Mouse (Mus musculus): ENCODE results near the gene Unc45a.
"Not testable (repeated sequence)": the region's sequence is repeated elsewhere in the genome, so short reads cannot be mapped to it uniquely, and the experiment has no call there.

The Unc45a gene

GRCm38 (mm10) chr7:80325292-80325868, 15.4 kb downstream of the Unc45a start:
- no peak for DNase-seq (ENCODE audit: low spot score in 2 of 2)

GRCm38 (mm10) chr7:80324816-80325119, 16.0 kb downstream of the Unc45a start:
- DNase-seq (ENCODE audit: low spot score in 2 of 2), result not testable (repeated sequence)

- peak; percentile 93 to 95 for DNase-seq (ENCODE audit: low spot score in 2 of 2)
These were observed 16.6 kb downstream of the Unc45a start, which contains the start of gene Rccd1 for GRCm38 (mm10) chr7:80324043-80324815. Gene Rccd1, minus strand, starts transcription at chr7:80324454.

- no peak for DNase-seq (ENCODE audit: low spot score in 2 of 2)
These were observed 17.5 kb downstream of the Unc45a start for GRCm38 (mm10) chr7:80323336-80323735.

GRCm38 (mm10) chr7:80319846-80320496, 20.8 kb downstream of the Unc45a start:
- no peak for DNase-seq (ENCODE audit: low spot score in 2 of 2)

GRCm38 (mm10) chr7:80318670-80319069, 22.1 kb downstream of the Unc45a start:
- no peak for DNase-seq (ENCODE audit: low spot score in 2 of 2)

GRCm38 (mm10) chr7:80317439-80318115, 23.2 kb downstream of the Unc45a start:
- no peak for DNase-seq (ENCODE audit: low spot score in 2 of 2)

- DNase-seq (ENCODE audit: low spot score in 2 of 2), result no peak
These were observed 25.1 kb downstream of the Unc45a start for GRCm38 (mm10) chr7:80315733-80316132.

- DNase-seq (ENCODE audit: low spot score in 2 of 2), result no peak
These were observed 30.0 kb downstream of the Unc45a start for GRCm38 (mm10) chr7:80310771-80311170.

GRCm38 (mm10) chr7:80307766-80308165, 33.0 kb downstream of the Unc45a start:
- DNase-seq (ENCODE audit: low spot score in 2 of 2), result no peak

- no peak for DNase-seq (ENCODE audit: low spot score in 2 of 2)
These were observed 39.3 kb downstream of the Unc45a start for GRCm38 (mm10) chr7:80301522-80301921.

GRCm38 (mm10) chr7:80299568-80299967, 41.2 kb downstream of the Unc45a start:
- no peak for DNase-seq (ENCODE audit: low spot score in 2 of 2)

GRCm38 (mm10) chr7:80298754-80299153, 42.1 kb downstream of the Unc45a start:
- DNase-seq (ENCODE audit: low spot score in 2 of 2), result no peak

- DNase-seq (ENCODE audit: low spot score in 2 of 2), result no peak
These were observed 43.8 kb downstream of the Unc45a start for GRCm38 (mm10) chr7:80297041-80297440.

- DNase-seq (ENCODE audit: low spot score in 2 of 2), result no peak
These were observed 44.3 kb downstream of the Unc45a start for GRCm38 (mm10) chr7:80296462-80296861.

GRCm38 (mm10) chr7:80294764-80295648, 45.8 kb downstream of the Unc45a start:
- DNase-seq (ENCODE audit: low spot score in 2 of 2), result no peak

- DNase-seq (ENCODE audit: low spot score in 2 of 2), result peak; percentile 97 to 98
These were observed 46.6 kb downstream of the Unc45a start, which contains the start of gene Prc1 for GRCm38 (mm10) chr7:80294062-80294763. Gene Prc1, plus strand, starts transcription at chr7:80294450.

GRCm38 (mm10) chr7:80287736-80288135, 53.1 kb downstream of the Unc45a start:
- DNase-seq (ENCODE audit: low spot score in 2 of 2), result no peak

GRCm38 (mm10) chr7:80285725-80286124, 55.1 kb downstream of the Unc45a start:
- no peak for DNase-seq (ENCODE audit: low spot score in 2 of 2)

GRCm38 (mm10) chr7:80284391-80284790, 56.4 kb downstream of the Unc45a start:
- DNase-seq (ENCODE audit: low spot score in 2 of 2), result no peak
